Mouse (Mus musculus) heart, postnatal 0 days (tissue): Measurements from ENCODE around the gene Wdr5b.

ENCODE experiments used
- CTCF ChIP-seq: IDR thresholded peaks from 2 replicates; pipeline ENCODE4 v1.5.1; 2016; ENCODE audit warnings: antibody characterized with exemption, control low read depth, low read depth
- EP300 ChIP-seq: IDR thresholded peaks from 2 replicates; pipeline ENCODE4 v1.6.1; 2016; ENCODE audit warnings: antibody characterized with exemption, low read depth

- TF ChIP-seq EP300: no peak
- TF ChIP-seq CTCF: no peak
Measured at GRCm38 (mm10) chr16:36057933-36058475, 17.0 kb downstream of the Wdr5b start.
